Mouse (Mus musculus): ENCODE data around the gene Fmnl3. TPM values are rescaled to one million over a fixed set of nuclear protein-coding genes. Genes with fewer than 3 reads are reported as not detected.

Fmnl3 gene
- polyA plus RNA-seq, 1 experiment from 2014 or later = 8.0 TPM

GRCm38 (mm10) chr15:99364022-99364530 lies 6.2 kb downstream of the Fmnl3 start:
- Histone ChIP-seq H3K4me3 (ENCODE audit: low read depth, low read length) (no peak overlapping the region), H3K4me1 (replicated peaks; ENCODE audit: control insufficient read depth, insufficient read depth) (0 out of 2 replicates have a peak, but pooled peaks cover 2% of the 10 kb centered on the region), H3K36me3 (ENCODE audit: control insufficient read depth, insufficient read depth, low read length) (no peaks in the 10 kb centered on the region), H3K27ac (replicated peaks) (no peak overlapping the region), H3K9ac (ENCODE audit: low read length) (no peak overlapping the region), H3K4me2 (replicated peaks; ENCODE audit: low read depth) (no peak overlapping the region), H3K9me3 (ENCODE audit: control insufficient read depth, low read length) (no peaks in the 10 kb centered on the region), H3K27me3 (ENCODE audit: control insufficient read depth, insufficient read depth, low read length) (no peaks in the 10 kb centered on the region)
- DNase-seq (ENCODE audit: low spot score) (no peak), ATAC-seq (ENCODE audit: low FRiP score, low TSS enrichment) (no peak)
- no peak for TF ChIP-seq EP300 (optimal IDR thresholded peaks at IDR 0.05)
- 61% methylated on average over 7 of the region's 7 CpGs for WGBS

- H3K36me3 ChIP-seq (ENCODE audit: control insufficient read depth, insufficient read depth, low read length) = no peaks in the 10 kb centered on the region
- no peak for TF ChIP-seq EP300 (optimal IDR thresholded peaks at IDR 0.05)
- no peak for TF ChIP-seq CTCF (IDR thresholded peaks at IDR 0.05; ENCODE audit: low read depth)
Measured at GRCm38 (mm10) chr15:99358952-99359351, 11.3 kb downstream of the Fmnl3 start.

GRCm38 (mm10) chr15:99356462-99356861 lies 13.8 kb downstream of the Fmnl3 start:
- TF ChIP-seq EP300 (optimal IDR thresholded peaks at IDR 0.05) = no peak
- TF ChIP-seq CTCF (IDR thresholded peaks at IDR 0.05; ENCODE audit: low read depth) = no peak
- H3K27ac ChIP-seq (replicated peaks) = no peak overlapping the region
- no peak overlapping the region for H3K4me3 ChIP-seq (ENCODE audit: low read depth, low read length)
- no peak for DNase-seq (ENCODE audit: low spot score)
- H3K4me1 ChIP-seq (replicated peaks; ENCODE audit: control insufficient read depth, insufficient read depth) = no peaks in the 10 kb centered on the region
- no peak for ATAC-seq (ENCODE audit: low FRiP score, low TSS enrichment)
- no peaks in the 10 kb centered on the region for H3K36me3 ChIP-seq (ENCODE audit: control insufficient read depth, insufficient read depth, low read length)
- no peaks in the 10 kb centered on the region for H3K9me3 ChIP-seq (ENCODE audit: control insufficient read depth, low read length)
- H3K4me2 ChIP-seq (replicated peaks; ENCODE audit: low read depth) = no peak overlapping the region
- H3K27me3 ChIP-seq (ENCODE audit: control insufficient read depth, insufficient read depth, low read length) = no peaks in the 10 kb centered on the region
- WGBS = 55% methylated on average over 6 of the region's 6 CpGs
- no peak overlapping the region for H3K9ac ChIP-seq (ENCODE audit: low read length)

More at GRCm38 (mm10) chr15:99358952-99359351, 11.3 kb downstream of the Fmnl3 start:
- H3K4me3 ChIP-seq (ENCODE audit: low read depth, low read length) = no peak overlapping the region
- no peaks in the 10 kb centered on the region for H3K27me3 ChIP-seq (ENCODE audit: control insufficient read depth, insufficient read depth, low read length)
- no peaks in the 10 kb centered on the region for H3K4me1 ChIP-seq (replicated peaks; ENCODE audit: control insufficient read depth, insufficient read depth)
- H3K4me2 ChIP-seq (replicated peaks; ENCODE audit: low read depth) = no peak overlapping the region
- no peaks in the 10 kb centered on the region for H3K9me3 ChIP-seq (ENCODE audit: control insufficient read depth, low read length)
- H3K27ac ChIP-seq (replicated peaks) = no peak overlapping the region
- no peak overlapping the region for H3K9ac ChIP-seq (ENCODE audit: low read length)
- WGBS = 64% methylated on average over 9 of the region's 9 CpGs
- DNase-seq (ENCODE audit: low spot score) (no peak), ATAC-seq (ENCODE audit: low FRiP score, low TSS enrichment) (no peak)

- TF ChIP-seq CTCF (IDR thresholded peaks at IDR 0.05; ENCODE audit: low read depth) = no peak
- TF ChIP-seq EP300 (optimal IDR thresholded peaks at IDR 0.05) = no peak
Measured at GRCm38 (mm10) chr15:99355660-99356059, 14.6 kb downstream of the Fmnl3 start.

GRCm38 (mm10) chr15:99352306-99352705 lies 18.0 kb downstream of the Fmnl3 start:
- ATAC-seq (ENCODE audit: low FRiP score, low TSS enrichment) (no peak), DNase-seq (ENCODE audit: low spot score) (no peak)
- no peaks in the 10 kb centered on the region for H3K4me1 ChIP-seq (replicated peaks; ENCODE audit: control insufficient read depth, insufficient read depth)
- TF ChIP-seq EP300 (optimal IDR thresholded peaks at IDR 0.05) = no peak
- TF ChIP-seq CTCF (IDR thresholded peaks at IDR 0.05; ENCODE audit: low read depth) = no peak
- H3K27ac ChIP-seq (replicated peaks) = no peak overlapping the region
- H3K36me3 ChIP-seq (ENCODE audit: control insufficient read depth, insufficient read depth, low read length) = no peaks in the 10 kb centered on the region
- no peak overlapping the region for H3K9ac ChIP-seq (ENCODE audit: low read length)
- H3K4me2 ChIP-seq (replicated peaks; ENCODE audit: low read depth) = no peak overlapping the region
- 68% methylated on average over 5 of the region's 5 CpGs for WGBS
- H3K4me3 ChIP-seq (ENCODE audit: low read depth, low read length) = no peak overlapping the region
- H3K27me3 ChIP-seq (ENCODE audit: control insufficient read depth, insufficient read depth, low read length) = no peaks in the 10 kb centered on the region
- no peaks in the 10 kb centered on the region for H3K9me3 ChIP-seq (ENCODE audit: control insufficient read depth, low read length)

More at GRCm38 (mm10) chr15:99355660-99356059, 14.6 kb downstream of the Fmnl3 start:
- DNase-seq (ENCODE audit: low spot score) (no peak), ATAC-seq (ENCODE audit: low FRiP score, low TSS enrichment) (no peak)
- no peak overlapping the region for H3K4me2 ChIP-seq (replicated peaks; ENCODE audit: low read depth)
- 75% methylated on average over 6 of the region's 6 CpGs for WGBS
- H3K27ac ChIP-seq (replicated peaks) = no peak overlapping the region
- H3K36me3 ChIP-seq (ENCODE audit: control insufficient read depth, insufficient read depth, low read length) = no peaks in the 10 kb centered on the region
- no peak overlapping the region for H3K9ac ChIP-seq (ENCODE audit: low read length)
- no peak overlapping the region for H3K4me3 ChIP-seq (ENCODE audit: low read depth, low read length)
- H3K27me3 ChIP-seq (ENCODE audit: control insufficient read depth, insufficient read depth, low read length) = no peaks in the 10 kb centered on the region
- H3K9me3 ChIP-seq (ENCODE audit: control insufficient read depth, low read length) = no peaks in the 10 kb centered on the region
- H3K4me1 ChIP-seq (replicated peaks; ENCODE audit: control insufficient read depth, insufficient read depth) = no peaks in the 10 kb centered on the region

GRCm38 (mm10) chr15:99351610-99352009 lies 18.7 kb downstream of the Fmnl3 start:
- 73% methylated on average over 6 of the region's 6 CpGs for WGBS
- Histone ChIP-seq H3K4me2 (replicated peaks; ENCODE audit: low read depth) (no peak overlapping the region), H3K27ac (replicated peaks) (no peak overlapping the region), H3K36me3 (ENCODE audit: control insufficient read depth, insufficient read depth, low read length) (no peaks in the 10 kb centered on the region), H3K27me3 (ENCODE audit: control insufficient read depth, insufficient read depth, low read length) (no peaks in the 10 kb centered on the region), H3K4me1 (replicated peaks; ENCODE audit: control insufficient read depth, insufficient read depth) (no peaks in the 10 kb centered on the region), H3K9ac (ENCODE audit: low read length) (no peak overlapping the region), H3K4me3 (ENCODE audit: low read depth, low read length) (no peak overlapping the region), H3K9me3 (ENCODE audit: control insufficient read depth, low read length) (no peaks in the 10 kb centered on the region)
- DNase-seq (ENCODE audit: low spot score) (no peak), ATAC-seq (ENCODE audit: low FRiP score, low TSS enrichment) (no peak)
- no peak for TF ChIP-seq CTCF (IDR thresholded peaks at IDR 0.05; ENCODE audit: low read depth)
- no peak for TF ChIP-seq EP300 (optimal IDR thresholded peaks at IDR 0.05)
